Mouse (Mus musculus): ENCODE results near the gene Creb3l1. TPM values are rescaled to one million over a fixed set of nuclear protein-coding genes. Genes with fewer than 3 reads are reported as not detected.

Gene Creb3l1
- total RNA-seq (2021): 1 to 10 TPM; 2.9 to 3.2 TPM

GRCm38 (mm10) chr2:92024274-92024672 lies at the start of gene Creb3l1:
Creb3l1 (minus strand) TSS chr2:92024502.
- intact Hi-C loops (cut with DNase I): no loop called here
- DNase-seq (ENCODE audit: low spot score in 2 of 2): peak; percentile 18 to 39

- intact Hi-C loops (cut with DNase I): no loop called here
- no peak for DNase-seq (ENCODE audit: low spot score in 2 of 2)
Measured at GRCm38 (mm10) chr2:92071143-92071542, 46.8 kb upstream of the Creb3l1 start.

GRCm38 (mm10) chr2:92069630-92070029 lies 45.3 kb upstream of the Creb3l1 start:
- intact Hi-C loops (cut with DNase I): no loop called here
- no peak for DNase-seq (ENCODE audit: low spot score in 2 of 2)

GRCm38 (mm10) chr2:92067600-92067999 lies 43.3 kb upstream of the Creb3l1 start:
- peak in 1 of 2 experiments; percentile 58 for DNase-seq (ENCODE audit: low spot score in 2 of 2)
- intact Hi-C loops (cut with DNase I): no loop called here

GRCm38 (mm10) chr2:92066899-92067298 lies 42.6 kb upstream of the Creb3l1 start:
- peak in 1 of 2 experiments; percentile 42 for DNase-seq (ENCODE audit: low spot score in 2 of 2)
- intact Hi-C loops (cut with DNase I): no loop called here

GRCm38 (mm10) chr2:92065938-92066337 lies 41.6 kb upstream of the Creb3l1 start:
- intact Hi-C loops (cut with DNase I): no loop called here
- no peak for DNase-seq (ENCODE audit: low spot score in 2 of 2)

- no peak for DNase-seq (ENCODE audit: low spot score in 2 of 2)
- intact Hi-C loops (cut with DNase I): no loop called here
Measured at GRCm38 (mm10) chr2:92065269-92065888, 41.1 kb upstream of the Creb3l1 start.

- intact Hi-C loops (cut with DNase I): no loop called here
Measured at GRCm38 (mm10) chr2:92063106-92063505, 38.8 kb upstream of the Creb3l1 start.

GRCm38 (mm10) chr2:92061337-92061736 lies 37.0 kb upstream of the Creb3l1 start:
- intact Hi-C loops (cut with DNase I): no loop called here
- DNase-seq (ENCODE audit: low spot score in 2 of 2): peak in 1 of 2 experiments; percentile 41

More at GRCm38 (mm10) chr2:92063106-92063505, 38.8 kb upstream of the Creb3l1 start:
- DNase-seq (ENCODE audit: low spot score in 2 of 2): no peak

GRCm38 (mm10) chr2:92060291-92060690 lies 36.0 kb upstream of the Creb3l1 start:
- no peak for DNase-seq (ENCODE audit: low spot score in 2 of 2)
- intact Hi-C loops (cut with DNase I): no loop called here

GRCm38 (mm10) chr2:92059481-92060220 lies 35.3 kb upstream of the Creb3l1 start:
- intact Hi-C loops (cut with DNase I): loop anchor here (1.0 to 5.0 kb wide), 4 partner anchors 117 to 373 kb away; partner anchors contain the start of gene Cry2
- peak; percentile 73 to 84 for DNase-seq (ENCODE audit: low spot score in 2 of 2)

- intact Hi-C loops (cut with DNase I): loop anchor here (1.0 to 5.0 kb wide), 6 partner anchors 52 to 373 kb away; partner anchors contain the start of gene Cry2
- DNase-seq (ENCODE audit: low spot score in 2 of 2): no peak
Measured at GRCm38 (mm10) chr2:92058936-92059335, 34.6 kb upstream of the Creb3l1 start.

GRCm38 (mm10) chr2:92058469-92058868 lies 34.2 kb upstream of the Creb3l1 start:
- DNase-seq (ENCODE audit: low spot score in 2 of 2): peak; percentile 94 to 98
- intact Hi-C loops (cut with DNase I): loop anchor here (1.0 to 5.0 kb wide), 5 partner anchors 51 to 374 kb away; partner anchors contain the start of gene Cry2

GRCm38 (mm10) chr2:92056760-92057159 lies 32.5 kb upstream of the Creb3l1 start:
- DNase-seq (ENCODE audit: low spot score in 2 of 2): peak in 1 of 2 experiments; percentile 35
- intact Hi-C loops (cut with DNase I): loop anchor here (5.0 kb wide), 3 partner anchors 114 to 376 kb away; partner anchors contain the start of gene Cry2

GRCm38 (mm10) chr2:92055831-92056236 lies 31.5 kb upstream of the Creb3l1 start:
- intact Hi-C loops (cut with DNase I): loop anchor here (5.0 kb wide), 3 partner anchors 114 to 376 kb away; partner anchors contain the start of gene Cry2

GRCm38 (mm10) chr2:92055101-92055813 lies 31.0 kb upstream of the Creb3l1 start:
- intact Hi-C loops (cut with DNase I): loop anchor here (5.0 kb wide), 3 partner anchors 113 to 377 kb away; partner anchors contain the start of gene Cry2
- peak; percentile 88 to 91 for DNase-seq (ENCODE audit: low spot score in 2 of 2)

More at GRCm38 (mm10) chr2:92055831-92056236, 31.5 kb upstream of the Creb3l1 start:
- DNase-seq (ENCODE audit: low spot score in 2 of 2): peak; percentile 68 to 74

- DNase-seq (ENCODE audit: low spot score in 2 of 2): peak in 1 of 2 experiments; percentile 76
- intact Hi-C loops (cut with DNase I): no loop called here
Measured at GRCm38 (mm10) chr2:92052754-92053153, 28.5 kb upstream of the Creb3l1 start.

- peak in 1 of 2 experiments; percentile 90 for DNase-seq (ENCODE audit: low spot score in 2 of 2)
- intact Hi-C loops (cut with DNase I): no loop called here
Measured at GRCm38 (mm10) chr2:92052188-92052587, 27.9 kb upstream of the Creb3l1 start.

GRCm38 (mm10) chr2:92048034-92048690 lies 23.9 kb upstream of the Creb3l1 start:
- intact Hi-C loops (cut with DNase I): no loop called here
- DNase-seq (ENCODE audit: low spot score in 2 of 2): no peak
